Mouse (Mus musculus): ENCODE measurements around the gene Naxe. TPM values are rescaled to one million over a fixed set of nuclear protein-coding genes. Genes with fewer than 3 reads are reported as not detected.

Gene Naxe
- polyA plus RNA-seq, 1 experiment from 2014 or later, result 106 TPM

GRCm38 (mm10) chr3:88077441-88077840, 19.1 kb upstream of the Naxe start:
- DNase-seq (ENCODE audit: low spot score) (no peak), ATAC-seq (replicated peaks; ENCODE audit: low FRiP score) (no peak)
- no peaks in the 10 kb centered on the region; the same call in 1 of the 2 replicates for H3K27me3 ChIP-seq (replicated peaks; ENCODE audit: control insufficient read depth, insufficient read depth, low read length)
- H3K9me3 ChIP-seq (ENCODE audit: control insufficient read depth, low read length), result no peaks in the 10 kb centered on the region
- H3K9ac ChIP-seq (ENCODE audit: low read depth, low read length), result no peak overlapping the region
- H3K27ac ChIP-seq (ENCODE audit: low read depth, low read length), result no peak overlapping the region
- H3K4me3 ChIP-seq (ENCODE audit: low read depth, low read length), result no peak overlapping the region
- H3K4me2 ChIP-seq, result no peak overlapping the region
- no peaks in the 10 kb centered on the region for H3K36me3 ChIP-seq (ENCODE audit: control insufficient read depth, insufficient read depth, low read length)
- 40% methylated on average over 8 of the region's 8 CpGs for WGBS
- H3K4me1 ChIP-seq (replicated peaks; ENCODE audit: control insufficient read depth, insufficient read depth, low read length), result no peaks in the 10 kb centered on the region

GRCm38 (mm10) chr3:88074766-88075165, 16.5 kb upstream of the Naxe start:
- H3K27ac ChIP-seq (ENCODE audit: low read depth, low read length), result no peak overlapping the region
- DNase-seq (ENCODE audit: low spot score) (no peak), ATAC-seq (replicated peaks; ENCODE audit: low FRiP score) (no peak)
- H3K4me1 ChIP-seq (replicated peaks; ENCODE audit: control insufficient read depth, insufficient read depth, low read length), result no peaks in the 10 kb centered on the region
- no peaks in the 10 kb centered on the region for H3K36me3 ChIP-seq (ENCODE audit: control insufficient read depth, insufficient read depth, low read length)
- no peak overlapping the region for H3K4me3 ChIP-seq (ENCODE audit: low read depth, low read length)
- H3K27me3 ChIP-seq (replicated peaks; ENCODE audit: control insufficient read depth, insufficient read depth, low read length), result no peaks in the 10 kb centered on the region; the same call in none of the 2 replicates
- WGBS, result 74% methylated on average over 8 of the region's 8 CpGs
- no peak overlapping the region for H3K9ac ChIP-seq (ENCODE audit: low read depth, low read length)
- H3K9me3 ChIP-seq (ENCODE audit: control insufficient read depth, low read length), result no peaks in the 10 kb centered on the region
- no peak overlapping the region for H3K4me2 ChIP-seq

- 52% methylated on average over 2 of the region's 2 CpGs for WGBS
- no peaks in the 10 kb centered on the region; the same call in none of the 2 replicates for H3K27me3 ChIP-seq (replicated peaks; ENCODE audit: control insufficient read depth, insufficient read depth, low read length)
- H3K9ac ChIP-seq (ENCODE audit: low read depth, low read length), result no peak overlapping the region
Measured at GRCm38 (mm10) chr3:88074351-88074750, 16.1 kb upstream of the Naxe start.

GRCm38 (mm10) chr3:88073631-88074030, 15.3 kb upstream of the Naxe start:
- H3K4me1 ChIP-seq (replicated peaks; ENCODE audit: control insufficient read depth, insufficient read depth, low read length), result no peaks in the 10 kb centered on the region
- 53% methylated on average over 2 of the region's 2 CpGs for WGBS
- H3K36me3 ChIP-seq (ENCODE audit: control insufficient read depth, insufficient read depth, low read length), result no peaks in the 10 kb centered on the region
- H3K9ac ChIP-seq (ENCODE audit: low read depth, low read length), result no peak overlapping the region
- DNase-seq (ENCODE audit: low spot score) (no peak), ATAC-seq (replicated peaks; ENCODE audit: low FRiP score) (no peak)
- no peak overlapping the region for H3K27ac ChIP-seq (ENCODE audit: low read depth, low read length)
- no peak overlapping the region for H3K4me3 ChIP-seq (ENCODE audit: low read depth, low read length)
- H3K27me3 ChIP-seq (replicated peaks; ENCODE audit: control insufficient read depth, insufficient read depth, low read length), result no peaks in the 10 kb centered on the region; the same call in none of the 2 replicates
- H3K9me3 ChIP-seq (ENCODE audit: control insufficient read depth, low read length), result no peaks in the 10 kb centered on the region
- H3K4me2 ChIP-seq, result no peak overlapping the region

More at GRCm38 (mm10) chr3:88074351-88074750, 16.1 kb upstream of the Naxe start:
- H3K36me3 ChIP-seq (ENCODE audit: control insufficient read depth, insufficient read depth, low read length), result no peaks in the 10 kb centered on the region
- no peak overlapping the region for H3K4me2 ChIP-seq
- ATAC-seq (replicated peaks; ENCODE audit: low FRiP score) (no peak), DNase-seq (ENCODE audit: low spot score) (no peak)
- H3K27ac ChIP-seq (ENCODE audit: low read depth, low read length), result no peak overlapping the region
- H3K9me3 ChIP-seq (ENCODE audit: control insufficient read depth, low read length), result no peaks in the 10 kb centered on the region
- no peak overlapping the region for H3K4me3 ChIP-seq (ENCODE audit: low read depth, low read length)
- H3K4me1 ChIP-seq (replicated peaks; ENCODE audit: control insufficient read depth, insufficient read depth, low read length), result no peaks in the 10 kb centered on the region

GRCm38 (mm10) chr3:88071783-88072182, 13.5 kb upstream of the Naxe start:
- H3K4me1 ChIP-seq (replicated peaks; ENCODE audit: control insufficient read depth, insufficient read depth, low read length), result no peaks in the 10 kb centered on the region
- no peaks in the 10 kb centered on the region for H3K36me3 ChIP-seq (ENCODE audit: control insufficient read depth, insufficient read depth, low read length)
- no peaks in the 10 kb centered on the region; the same call in none of the 2 replicates for H3K27me3 ChIP-seq (replicated peaks; ENCODE audit: control insufficient read depth, insufficient read depth, low read length)
- ATAC-seq (replicated peaks; ENCODE audit: low FRiP score) (0 out of 2 replicates have a peak, but pooled peaks have one; percentile 20), DNase-seq (ENCODE audit: low spot score) (peak; percentile 82)
- H3K9ac ChIP-seq (ENCODE audit: low read depth, low read length), result no peak overlapping the region
- H3K27ac ChIP-seq (ENCODE audit: low read depth, low read length), result no peak overlapping the region
- no peak overlapping the region for H3K4me2 ChIP-seq
- H3K4me3 ChIP-seq (ENCODE audit: low read depth, low read length), result no peak overlapping the region
- H3K9me3 ChIP-seq (ENCODE audit: control insufficient read depth, low read length), result no peaks in the 10 kb centered on the region
- 2% methylated on average over 5 of the region's 5 CpGs for WGBS

- Histone ChIP-seq H3K9ac (ENCODE audit: low read depth, low read length) (no peak overlapping the region; the same call in 1 of the 2 replicates), H3K4me2 (no peak overlapping the region), H3K36me3 (ENCODE audit: control insufficient read depth, insufficient read depth, low read length) (no peaks in the 10 kb centered on the region), H3K9me3 (ENCODE audit: control insufficient read depth, low read length) (no peaks in the 10 kb centered on the region), H3K27me3 (replicated peaks; ENCODE audit: control insufficient read depth, insufficient read depth, low read length) (no peaks in the 10 kb centered on the region; the same call in none of the 2 replicates), H3K4me3 (ENCODE audit: low read depth, low read length) (no peak overlapping the region), H3K4me1 (replicated peaks; ENCODE audit: control insufficient read depth, insufficient read depth, low read length) (no peaks in the 10 kb centered on the region), H3K27ac (ENCODE audit: low read depth, low read length) (no peak overlapping the region)
- DNase-seq (ENCODE audit: low spot score) (no peak), ATAC-seq (replicated peaks; ENCODE audit: low FRiP score) (no peak)
- WGBS, result 52% methylated on average over 2 of the region's 2 CpGs
Measured at GRCm38 (mm10) chr3:88068386-88068785, 10.1 kb upstream of the Naxe start.

- no peaks in the 10 kb centered on the region for H3K27me3 ChIP-seq (replicated peaks; ENCODE audit: control insufficient read depth, insufficient read depth, low read length)
- no peak overlapping the region for H3K27ac ChIP-seq (ENCODE audit: low read depth, low read length)
- ATAC-seq (replicated peaks; ENCODE audit: low FRiP score), result no peak
- H3K4me2 ChIP-seq, result peak overlapping the region; percentile 89
- WGBS, result 88% methylated on average over 6 of the region's 6 CpGs
- H3K36me3 ChIP-seq (ENCODE audit: control insufficient read depth, insufficient read depth, low read length), result peaks cover 28% of the 10 kb centered on the region
- no peaks in the 10 kb centered on the region for H3K9me3 ChIP-seq (ENCODE audit: control insufficient read depth, low read length)
- peak overlapping the region; percentile 76; the same call in 1 of the 2 replicates for H3K9ac ChIP-seq (ENCODE audit: low read depth, low read length)
- H3K4me3 ChIP-seq (ENCODE audit: low read depth, low read length), result peak overlapping the region; percentile 80
- peaks cover 8% of the 10 kb centered on the region; the same call in 1 of the 2 replicates for H3K4me1 ChIP-seq (replicated peaks; ENCODE audit: control insufficient read depth, insufficient read depth, low read length)
- no peak for DNase-seq (ENCODE audit: low spot score)
Measured at GRCm38 (mm10) chr3:88057030-88057429, 1.3 kb downstream of the Naxe start.

- no peak overlapping the region for H3K4me3 ChIP-seq (ENCODE audit: low read depth, low read length)
- ATAC-seq (replicated peaks; ENCODE audit: low FRiP score) (no peak), DNase-seq (ENCODE audit: low spot score) (no peak)
- H3K9me3 ChIP-seq (ENCODE audit: control insufficient read depth, low read length), result no peaks in the 10 kb centered on the region
- no peak overlapping the region for H3K27ac ChIP-seq (ENCODE audit: low read depth, low read length)
- peaks cover 36% of the 10 kb centered on the region; the same call in 1 of the 2 replicates for H3K36me3 ChIP-seq (ENCODE audit: control insufficient read depth, insufficient read depth, low read length)
- H3K27me3 ChIP-seq (replicated peaks; ENCODE audit: control insufficient read depth, insufficient read depth, low read length), result no peaks in the 10 kb centered on the region
- 0 out of 2 replicates have a peak, but pooled peaks cover 3% of the 10 kb centered on the region for H3K4me1 ChIP-seq (replicated peaks; ENCODE audit: control insufficient read depth, insufficient read depth, low read length)
- 67% methylated on average over 3 of the region's 3 CpGs for WGBS
- H3K4me2 ChIP-seq, result no peak overlapping the region
- no peak overlapping the region for H3K9ac ChIP-seq (ENCODE audit: low read depth, low read length)
Measured at GRCm38 (mm10) chr3:88049532-88049931, 8.8 kb downstream of the Naxe start.

All from liver, embryonic 11.5 days (tissue).